Mouse (Mus musculus) lung, embryonic 15.5 days (tissue): ENCODE results near the gene Slc22a14. TPM values are rescaled to one million over a fixed set of nuclear protein-coding genes. Genes with fewer than 3 reads are reported as not detected.

Source experiments
- ATAC-seq: fragments of 200-750 bp; cut with Nextera tagmentation; 2 replicates; pipeline ENCODE4 v1.8.0; 2017; ENCODE audit warnings: moderate number of reproducible peaks, borderline replicate concordance; ENCODE audit not compliant: low FRiP score, low TSS enrichment; ENCODE audit errors: extremely low read depth
- H3K27ac ChIP-seq: fragments of 300-500 bp; sonication (generic); 2 replicates; pipeline ENCODE4 v1.5.1; 2015; ENCODE audit warnings: moderate library complexity, mild to moderate bottlenecking, inconsistent platforms
- H3K27me3 ChIP-seq: fragments of 300-500 bp; sonication (generic); 2 replicates; pipeline ENCODE4 v1.6.1; 2015; ENCODE audit warnings: inconsistent platforms
- H3K36me3 ChIP-seq: fragments of 300-500 bp; sonication (generic); 2 replicates; pipeline ENCODE4 v1.6.1; 2015; ENCODE audit warnings: inconsistent platforms
- H3K4me1 ChIP-seq: fragments of 300-500 bp; sonication (generic); 2 replicates; pipeline ENCODE4 v1.6.1; 2015; ENCODE audit warnings: inconsistent platforms
- H3K4me2 ChIP-seq: fragments of 300-500 bp; sonication (generic); 2 replicates; pipeline ENCODE4 v1.6.1; 2015; ENCODE audit warnings: inconsistent platforms, mild to moderate bottlenecking, moderate library complexity
- H3K4me3 ChIP-seq: fragments of 300-500 bp; sonication (generic); 2 replicates; pipeline ENCODE4 v1.5.1; 2015; ENCODE audit warnings: mild to moderate bottlenecking, inconsistent platforms
- H3K9ac ChIP-seq: fragments of 300-500 bp; sonication (generic); 2 replicates; pipeline ENCODE4 v1.6.1; 2015; ENCODE audit warnings: inconsistent platforms
- H3K9me3 ChIP-seq: fragments of 300-500 bp; sonication (generic); 2 replicates; pipeline ENCODE4 v1.6.1; 2016; ENCODE audit warnings: inconsistent platforms
- WGBS: fragments of 180-500 bp; shearing (Covaris S2); methylation state at CpG from one replicate; pipeline ENCODE4 v1.1.7; 2015; 5-methylcytosine and 5-hydroxymethylcytosine counted together
- polyA plus RNA-seq: library from polyadenylated mRNA; unstranded; fragments of >200 nt; fragmentation: Nextera tagmentation; extraction: Ambion mirVana; gene quantifications from 2 replicates; pipeline ENCODE4 v1.2.1, GENCODE M21; 2015

The Slc22a14 gene
- polyA plus RNA-seq, 1 experiment from 2014 or later = not detected

DNA sequence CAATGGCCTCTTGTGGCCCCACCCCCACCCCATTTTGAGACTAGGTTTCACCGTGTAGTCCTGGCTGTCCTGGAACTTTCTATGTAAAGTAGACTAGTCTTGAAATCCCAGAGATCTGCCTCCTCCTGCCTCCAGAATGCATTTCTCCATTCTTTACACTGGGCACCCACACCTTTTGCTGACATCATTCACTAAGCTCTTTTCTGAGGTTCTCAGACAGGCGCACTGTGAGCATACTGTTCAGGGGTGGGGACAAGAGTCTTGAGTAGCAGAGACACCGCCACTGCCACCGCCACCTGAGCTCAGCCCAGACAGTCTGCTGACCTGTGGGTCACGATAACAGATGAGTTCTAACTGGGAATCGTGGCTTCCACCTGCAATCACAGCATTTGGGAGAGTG, 9.4 kb downstream of the Slc22a14 start:
- Histone ChIP-seq H3K4me1 (0 out of 2 replicates have a peak, but pooled peaks cover 6% of the 10 kb centered on the region), H3K4me3 (no peak overlapping the region), H3K36me3 (peaks cover 8% of the 10 kb centered on the region), H3K27ac (no peak overlapping the region), H3K9ac (no peak overlapping the region), H3K9me3 (no peaks in the 10 kb centered on the region), H3K4me2 (no peak overlapping the region), H3K27me3 (no peaks in the 10 kb centered on the region)
- ATAC-seq = no peak
- WGBS = 46% methylated on average over 6 of the region's 6 CpGs

DNA sequence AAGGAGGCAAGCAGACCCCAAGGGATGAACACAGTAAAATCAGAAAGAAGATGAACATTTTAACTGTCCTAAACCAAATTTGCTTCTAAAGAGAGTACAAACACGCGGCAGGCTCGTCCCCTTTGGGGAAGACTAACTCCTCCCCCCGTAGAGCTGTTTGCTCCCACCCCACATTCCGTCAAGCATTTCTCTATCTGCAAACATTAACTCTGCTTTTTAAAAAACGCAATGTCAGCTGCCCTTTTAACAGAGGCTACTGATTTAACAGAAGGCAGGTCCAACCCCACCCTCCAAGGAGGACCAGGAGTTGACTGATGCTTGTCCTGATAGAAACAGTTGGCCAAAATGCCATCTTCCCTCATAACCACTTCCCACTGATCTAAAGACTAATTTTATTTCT, 11.4 kb downstream of the Slc22a14 start:
- H3K4me2 ChIP-seq = no peak overlapping the region
- no peak for ATAC-seq
- no peaks in the 10 kb centered on the region for H3K9me3 ChIP-seq
- H3K4me3 ChIP-seq = no peak overlapping the region
- H3K9ac ChIP-seq = no peak overlapping the region
- no peak overlapping the region for H3K27ac ChIP-seq
- 48% methylated on average over 6 of the region's 6 CpGs for WGBS
- 0 out of 2 replicates have a peak, but pooled peaks cover 6% of the 10 kb centered on the region for H3K4me1 ChIP-seq
- peaks cover 18% of the 10 kb centered on the region for H3K36me3 ChIP-seq
- no peaks in the 10 kb centered on the region for H3K27me3 ChIP-seq

- 26% methylated on average over 4 of the region's 4 CpGs for WGBS
- peak; percentile 66; the same call in 1 of the 2 replicates for ATAC-seq
Observed at GRCm38 (mm10) chr9:119352060-119352459, 13.3 kb downstream of the Slc22a14 start.

DNA sequence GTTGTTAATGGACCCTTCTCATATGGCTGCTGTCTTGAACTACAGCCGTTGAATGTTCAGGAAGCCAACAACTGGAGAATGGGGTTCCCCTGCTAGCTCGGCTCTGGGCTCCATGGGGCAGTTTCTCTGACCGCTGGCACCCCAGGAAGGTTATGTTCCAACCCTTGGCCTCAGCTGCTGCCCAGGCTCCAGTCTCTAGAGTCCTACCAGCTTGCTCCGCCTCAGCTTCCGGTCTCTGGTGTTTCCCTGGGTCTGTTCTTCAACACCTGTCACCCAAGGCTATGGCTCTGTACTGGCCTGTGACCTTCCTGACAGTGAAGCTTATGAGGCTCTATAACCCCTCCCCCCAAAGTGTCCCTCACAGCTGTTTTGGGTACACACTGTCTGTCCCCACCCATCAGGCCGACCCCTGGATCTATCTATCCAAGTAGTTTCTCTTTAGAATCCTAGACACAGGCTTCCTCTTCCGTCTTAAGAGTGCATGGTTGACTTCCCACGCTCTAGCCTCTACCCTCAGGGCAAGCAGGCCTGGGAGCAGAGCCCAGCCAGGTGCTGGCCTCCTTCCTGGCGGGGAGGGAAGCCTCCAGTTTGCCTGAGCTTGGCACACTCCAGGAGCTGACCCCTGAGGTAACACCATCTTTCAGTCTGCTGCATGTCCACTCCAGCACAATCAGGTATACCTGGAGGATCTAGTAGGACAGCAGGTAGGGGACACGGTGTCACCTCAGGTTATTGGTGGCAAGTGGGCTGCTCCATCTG, 14.2 kb downstream of the Slc22a14 start:
- Histone ChIP-seq H3K27me3 (no peaks in the 10 kb centered on the region), H3K9ac (no peak overlapping the region), H3K36me3 (peaks cover 41% of the 10 kb centered on the region), H3K4me3 (no peak overlapping the region), H3K4me1 (no peaks in the 10 kb centered on the region), H3K4me2 (no peak overlapping the region), H3K9me3 (no peaks in the 10 kb centered on the region), H3K27ac (no peak overlapping the region)
- no peak for ATAC-seq
- 85% methylated on average over 10 of the region's 10 CpGs for WGBS

More at GRCm38 (mm10) chr9:119352060-119352459, 13.3 kb downstream of the Slc22a14 start:
- H3K4me2 ChIP-seq = no peak overlapping the region
- no peaks in the 10 kb centered on the region for H3K4me1 ChIP-seq
- H3K27me3 ChIP-seq = no peaks in the 10 kb centered on the region
- no peak overlapping the region for H3K27ac ChIP-seq
- H3K9me3 ChIP-seq = no peaks in the 10 kb centered on the region
- peaks cover 34% of the 10 kb centered on the region for H3K36me3 ChIP-seq
- no peak overlapping the region for H3K9ac ChIP-seq
- H3K4me3 ChIP-seq = no peak overlapping the region

DNA sequence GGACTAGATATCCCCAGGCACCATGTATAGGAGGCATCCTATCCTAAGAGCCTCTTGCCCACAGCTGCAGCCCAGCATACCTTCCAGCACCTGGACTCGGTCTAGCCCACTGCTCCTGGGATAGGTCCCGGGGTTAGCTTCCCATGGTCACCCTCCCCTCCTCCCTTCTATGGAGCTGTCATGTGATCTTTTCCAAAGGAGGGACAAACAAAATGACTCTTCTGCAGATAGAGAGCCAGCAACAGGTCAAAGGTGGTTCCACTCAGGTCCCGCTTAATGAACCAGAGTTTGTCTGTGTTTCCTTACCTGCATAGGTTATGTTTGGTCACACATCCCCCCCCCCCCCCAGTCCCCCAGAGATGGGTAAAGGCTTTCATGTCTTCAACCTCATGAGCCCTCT, 14.8 kb downstream of the Slc22a14 start:
- H3K9me3 ChIP-seq = no peaks in the 10 kb centered on the region
- 88% methylated on average over 3 of the region's 3 CpGs for WGBS
- no peak overlapping the region for H3K27ac ChIP-seq
- no peak overlapping the region for H3K9ac ChIP-seq
- peaks cover 47% of the 10 kb centered on the region for H3K36me3 ChIP-seq
- no peak for ATAC-seq
- H3K4me3 ChIP-seq = no peak overlapping the region
- H3K4me2 ChIP-seq = no peak overlapping the region
- no peaks in the 10 kb centered on the region for H3K4me1 ChIP-seq
- H3K27me3 ChIP-seq = no peaks in the 10 kb centered on the region

DNA sequence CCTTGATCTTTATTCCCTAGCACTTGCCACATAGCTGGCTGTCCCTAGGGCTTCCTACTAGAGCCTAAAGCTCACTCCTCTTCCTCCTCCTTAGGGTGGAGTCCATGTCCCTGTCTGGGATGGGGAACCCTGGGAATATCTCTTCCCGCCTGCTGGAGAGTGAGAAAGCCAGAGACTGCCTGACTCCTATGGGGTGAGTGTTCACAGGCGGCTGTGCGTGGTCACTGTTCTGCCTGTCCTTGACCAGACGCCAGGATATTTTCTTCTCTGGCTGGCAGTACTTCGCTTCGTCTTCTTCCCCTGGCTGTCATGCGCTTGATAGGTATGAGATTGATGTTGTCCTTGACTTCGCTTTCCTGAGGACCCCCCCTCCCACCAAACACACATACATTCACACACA, 19.0 kb downstream of the Slc22a14 start:
- Histone ChIP-seq H3K9ac (no peak overlapping the region), H3K36me3 (peaks cover 65% of the 10 kb centered on the region), H3K4me2 (no peak overlapping the region), H3K27ac (no peak overlapping the region), H3K4me1 (peaks cover 13% of the 10 kb centered on the region), H3K9me3 (no peaks in the 10 kb centered on the region), H3K4me3 (no peak overlapping the region), H3K27me3 (no peaks in the 10 kb centered on the region)
- WGBS = 87% methylated on average over 8 of the region's 8 CpGs
- ATAC-seq = no peak

GRCm38 (mm10) chr9:119342728-119343127, 22.6 kb downstream of the Slc22a14 start:
- Histone ChIP-seq H3K36me3 (peaks cover 43% of the 10 kb centered on the region), H3K9ac (no peak overlapping the region), H3K4me2 (peak overlapping the region; percentile 86; the same call in 1 of the 2 replicates), H3K9me3 (no peaks in the 10 kb centered on the region), H3K4me3 (peak overlapping the region; percentile 66; the same call in 1 of the 2 replicates), H3K27ac (no peak overlapping the region), H3K4me1 (peaks cover 32% of the 10 kb centered on the region), H3K27me3 (no peaks in the 10 kb centered on the region)
- ATAC-seq = no peak
- 80% methylated on average over 7 of the region's 7 CpGs for WGBS

DNA sequence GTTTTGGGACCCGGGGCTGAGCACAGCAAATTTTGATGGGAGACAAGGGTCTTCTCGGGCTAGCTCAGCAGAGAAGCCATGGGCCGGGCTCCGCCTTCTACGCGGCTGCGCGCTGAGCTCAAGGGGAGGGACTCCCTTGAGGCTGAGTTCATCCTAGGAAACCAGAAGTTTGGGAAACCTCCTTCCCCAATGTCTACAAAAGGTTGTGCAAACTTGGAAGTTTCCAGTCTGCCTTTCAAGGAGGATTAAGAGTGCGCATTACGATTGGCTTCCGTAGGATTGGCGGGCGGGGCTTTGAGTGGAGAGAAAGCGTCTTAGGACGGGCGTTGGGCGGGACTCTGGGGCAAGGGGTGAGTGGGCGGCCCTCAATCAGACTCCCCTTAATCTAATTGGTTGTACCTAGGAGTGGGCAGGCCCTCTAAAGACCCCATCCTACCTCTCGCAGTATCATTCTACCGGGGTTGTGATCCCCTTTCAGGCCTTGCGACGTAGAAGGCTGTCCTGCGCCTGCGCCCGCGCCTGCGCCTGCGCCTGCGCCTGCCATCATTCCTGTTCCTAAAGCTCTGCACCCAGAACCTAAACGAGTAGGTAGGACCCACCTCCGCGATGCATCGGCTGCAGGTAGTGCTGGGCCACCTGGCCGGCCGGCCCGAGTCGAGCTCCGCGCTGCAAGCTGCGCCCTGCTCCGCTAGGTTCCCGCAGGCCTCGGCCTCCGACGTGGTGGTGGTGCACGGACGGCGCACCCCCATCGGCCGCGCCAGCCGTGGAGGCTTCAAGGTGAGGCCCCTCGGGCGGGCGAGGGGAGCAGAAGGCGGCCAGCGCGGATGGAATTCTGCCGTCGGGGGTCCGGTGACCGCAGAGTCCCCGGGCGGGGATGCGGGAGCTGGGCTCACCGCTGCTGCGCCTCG, 24.2 kb downstream of the Slc22a14 start, which contains the start of gene Myd88:
TSS of gene Myd88 (minus strand) at position 503 of the 908 bp plus-strand sequence.
- Histone ChIP-seq H3K36me3 (peaks cover 42% of the 10 kb centered on the region), H3K4me2 (peak within 1 kb of the TSS; percentile 86), H3K9me3 (no peaks in the 10 kb centered on the region), H3K4me1 (peaks cover 32% of the 10 kb centered on the region), H3K9ac (peak within 1 kb of the TSS; percentile 80), H3K27ac (peak within 1 kb of the TSS; percentile 94), H3K4me3 (peak within 1 kb of the TSS; percentile 66), H3K27me3 (no peaks in the 10 kb centered on the region)
- under 1% methylated on average over 68 of the region's 68 CpGs for WGBS
- ATAC-seq = peak; percentile 98

- Histone ChIP-seq H3K4me2 (peak overlapping the region; percentile 86), H3K4me3 (peak overlapping the region; percentile 66), H3K4me1 (peaks cover 32% of the 10 kb centered on the region), H3K27ac (peak overlapping the region; percentile 94), H3K9ac (peak overlapping the region; percentile 80), H3K27me3 (no peaks in the 10 kb centered on the region), H3K9me3 (no peaks in the 10 kb centered on the region), H3K36me3 (peaks cover 32% of the 10 kb centered on the region)
- 2% methylated on average over 8 of the region's 8 CpGs for WGBS
- ATAC-seq = no peak
Observed at GRCm38 (mm10) chr9:119340212-119340580, 25.2 kb downstream of the Slc22a14 start.

GRCm38 (mm10) chr9:119339558-119340211, 25.7 kb downstream of the Slc22a14 start, which contains the start of gene Acaa1a:
Gene Acaa1a (plus strand): TSS chr9:119339676.
- Histone ChIP-seq H3K4me2 (peak within 1 kb of the TSS; percentile 86), H3K9me3 (no peaks in the 10 kb centered on the region), H3K4me3 (peak within 1 kb of the TSS; percentile 66), H3K36me3 (peaks cover 27% of the 10 kb centered on the region), H3K4me1 (peaks cover 33% of the 10 kb centered on the region), H3K27ac (peak within 1 kb of the TSS; percentile 94), H3K27me3 (no peaks in the 10 kb centered on the region), H3K9ac (peak within 1 kb of the TSS; percentile 80)
- under 1% methylated on average over 43 of the region's 43 CpGs for whole genome bisulfite sequencing
- no peak for ATAC-seq

DNA sequence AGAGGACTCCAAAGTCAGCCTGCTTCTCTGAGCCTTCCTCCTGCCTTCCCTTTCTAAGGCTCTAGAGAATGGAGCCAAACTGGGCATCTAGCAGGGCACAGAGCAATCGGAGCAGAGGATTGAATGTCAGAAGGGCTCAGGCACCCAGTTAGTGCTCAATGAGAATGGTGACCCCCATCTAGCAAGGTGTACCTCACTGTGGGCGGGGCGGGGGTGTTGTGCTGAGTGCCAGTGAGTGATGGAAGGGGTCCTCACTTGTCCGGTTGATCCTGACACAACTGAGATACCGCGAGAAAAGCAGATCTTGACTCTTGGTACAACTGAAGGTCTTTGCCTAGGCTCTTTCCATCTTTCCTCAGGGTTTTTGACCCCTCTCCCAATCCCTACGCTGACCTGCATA, 26.2 kb downstream of the Slc22a14 start:
- H3K4me2 ChIP-seq = peak overlapping the region; percentile 86
- H3K9me3 ChIP-seq = no peaks in the 10 kb centered on the region
- H3K4me1 ChIP-seq = peaks cover 39% of the 10 kb centered on the region
- H3K27ac ChIP-seq = no peak overlapping the region
- H3K36me3 ChIP-seq = peaks cover 22% of the 10 kb centered on the region
- WGBS = 39% methylated on average over 7 of the region's 7 CpGs
- H3K4me3 ChIP-seq = peak overlapping the region; percentile 66
- H3K9ac ChIP-seq = peak overlapping the region; percentile 80; the same call in 1 of the 2 replicates
- no peak for ATAC-seq
- H3K27me3 ChIP-seq = no peaks in the 10 kb centered on the region
